Comparison of ENCODE assay signal across 19 mouse cellular contexts in the genomic region with DNA sequence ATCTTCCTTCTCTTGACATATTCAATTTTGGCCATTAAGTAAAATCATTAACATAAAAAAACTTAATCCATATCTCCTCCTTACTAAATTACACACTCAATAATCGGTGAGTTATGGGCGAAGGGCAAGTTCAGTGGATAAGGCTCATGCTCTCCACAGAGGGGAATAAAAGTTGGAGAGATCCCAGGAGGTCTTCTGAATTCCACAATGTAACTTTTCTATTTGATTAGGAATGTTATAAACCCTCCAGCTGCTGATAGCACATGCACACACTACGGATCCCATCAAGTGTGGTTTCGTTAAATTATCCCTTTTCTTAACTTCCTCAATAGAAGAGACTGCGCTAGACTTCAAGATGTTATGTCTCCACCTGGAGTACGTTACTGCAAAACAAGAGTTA.
"Had no signal": no experiment of that assay in that cellular context is flagged by ENCODE, and none has a peak within 500 bp of the region (broad histone marks: within the 10 kb centered on the region; RNA-seq: fewer than 3 reads in every experiment).

No protein-coding gene starts in this region.

- H3K9me3 ChIP-seq: liver, embryonic 12.5 days; midbrain, embryonic 10.5 days; midbrain, embryonic 12.5 days; neural tube, embryonic 13.5 days; neural tube, embryonic 15.5 days had no signal

- H3K4me2 ChIP-seq: liver, embryonic 12.5 days; midbrain, embryonic 12.5 days; neural tube, embryonic 13.5 days; neural tube, embryonic 15.5 days had no signal

- H3K9ac ChIP-seq: liver, embryonic 12.5 days; liver, embryonic 14.5 days; midbrain, embryonic 12.5 days; neural tube, embryonic 13.5 days; neural tube, embryonic 15.5 days had no signal

- H3K4me3 ChIP-seq: liver, embryonic 12.5 days; midbrain, embryonic 10.5 days; midbrain, embryonic 12.5 days; myocyte; neural tube, embryonic 13.5 days; neural tube, embryonic 15.5 days had no signal

- H3K4me1 ChIP-seq: liver, embryonic 12.5 days; midbrain, embryonic 10.5 days; midbrain, embryonic 12.5 days; neural tube, embryonic 13.5 days had no signal

- ATAC-seq: liver, embryonic 12.5 days; lung, postnatal 0 days; midbrain, embryonic 16.5 days had no signal

- H3K36me3 ChIP-seq: liver, embryonic 12.5 days; midbrain, embryonic 10.5 days; midbrain, embryonic 12.5 days; neural tube, embryonic 13.5 days; neural tube, embryonic 15.5 days had no signal

- H3K27me3 ChIP-seq: liver, embryonic 12.5 days; midbrain, embryonic 12.5 days; neural tube, embryonic 13.5 days; neural tube, embryonic 15.5 days had no signal

- DNase-seq: lung, postnatal 4 days; midbrain, embryonic 14.5 days; retina, postnatal 1 day; right cerebral cortex, adult 18-20 months; right cerebral cortex, postnatal 25 days; right cerebral cortex, postnatal 4 days; spleen, adult 18-20 months; thymus, adult 18-20 months; thymus, postnatal 14 days; thymus, postnatal 36 days had no signal

- H3K27ac ChIP-seq: liver, embryonic 12.5 days; liver, embryonic 14.5 days; midbrain, embryonic 10.5 days; midbrain, embryonic 12.5 days; neural tube, embryonic 13.5 days; neural tube, embryonic 15.5 days had no signal
